Mouse (Mus musculus) megakaryocyte, embryonic 14.5 days (primary cell): ENCODE data around the gene Asap3. TPM values are rescaled to one million over a fixed set of nuclear protein-coding genes. Genes with fewer than 3 reads are reported as not detected.

ENCODE experiments used
- H3K27me3 ChIP-seq: replicated peaks from 2 replicates; pipeline ENCODE3; 2012; ENCODE audit warnings: inconsistent platforms
- H3K36me3 ChIP-seq: replicated peaks from 2 replicates; pipeline ENCODE3; 2012; ENCODE audit warnings: low read length, inconsistent platforms, mixed read lengths
- H3K4me1 ChIP-seq: 2 replicates; pipeline ENCODE4 v1.6.1; 2012; ENCODE audit warnings: inconsistent platforms
- H3K4me3 ChIP-seq: replicated peaks from 2 replicates; pipeline ENCODE3; 2012; ENCODE audit warnings: moderate library complexity, mild to moderate bottlenecking, inconsistent platforms
- H3K9me3 ChIP-seq: 2 replicates; pipeline ENCODE4 v1.6.1; 2012; ENCODE audit warnings: inconsistent platforms
- FLI1 ChIP-seq: IDR thresholded peaks from 2 replicates; pipeline ENCODE4 v1.6.1; 2012; ENCODE audit warnings: low read length, inconsistent platforms, mixed read lengths
- GATA1 ChIP-seq: IDR thresholded peaks from 3 replicates; pipeline ENCODE4 v1.6.1; 2012; ENCODE audit warnings: mixed read lengths, low read length, inconsistent platforms, borderline replicate concordance
- polyA plus RNA-seq: library from polyadenylated mRNA; stranded (reverse); fragments of >175 nt; gene quantifications from 2 replicates; pipeline ENCODE4 v1.2.3, GENCODE M21; 2012; ENCODE audit warnings: low replicate concordance; ENCODE audit not compliant: insufficient read depth

Gene Asap3
- polyA plus RNA-seq, 1 experiment: not detected

DNA sequence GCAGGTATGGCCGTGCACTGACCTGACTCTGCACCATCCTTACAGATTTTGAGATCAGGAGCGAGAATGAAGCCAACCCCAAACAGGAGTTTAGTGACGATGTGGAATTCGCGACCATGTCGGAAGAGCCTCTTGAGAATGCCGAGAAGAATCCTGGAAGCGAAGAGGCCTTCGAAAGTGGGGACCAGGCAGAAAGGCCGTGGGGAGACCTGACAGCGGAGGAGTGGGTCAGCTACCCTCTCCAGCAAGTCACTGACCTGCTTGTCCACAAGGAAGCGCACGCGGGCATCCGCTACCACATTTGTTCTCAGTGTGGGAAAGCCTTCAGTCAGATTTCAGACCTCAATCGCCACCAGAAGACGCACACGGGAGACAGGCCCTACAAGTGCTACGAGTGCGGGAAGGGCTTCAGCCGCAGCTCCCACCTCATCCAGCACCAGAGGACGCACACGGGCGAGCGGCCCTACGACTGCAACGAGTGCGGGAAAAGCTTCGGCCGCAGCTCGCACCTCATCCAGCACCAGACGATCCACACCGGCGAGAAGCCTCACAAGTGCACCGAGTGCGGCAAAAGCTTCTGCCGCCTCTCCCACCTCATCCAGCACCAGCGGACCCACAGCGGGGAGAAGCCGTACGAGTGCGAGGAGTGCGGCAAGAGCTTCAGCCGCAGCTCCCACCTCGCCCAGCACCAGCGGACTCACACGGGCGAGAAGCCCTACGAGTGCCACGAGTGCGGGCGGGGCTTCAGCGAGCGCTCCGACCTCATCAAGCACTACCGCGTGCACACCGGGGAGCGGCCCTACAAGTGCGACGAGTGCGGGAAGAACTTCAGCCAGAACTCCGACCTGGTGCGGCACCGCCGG lies 84.0 kb downstream of the Asap3 start:
- Histone ChIP-seq H3K4me1 (peaks cover 14% of the 10 kb centered on the region), H3K27me3 (no peaks in the 10 kb centered on the region), H3K9me3 (peaks cover 17% of the 10 kb centered on the region), H3K4me3 (no peak overlapping the region), H3K36me3 (peaks cover 74% of the 10 kb centered on the region)
- no peak for TF ChIP-seq GATA1
- no peak for TF ChIP-seq FLI1

DNA sequence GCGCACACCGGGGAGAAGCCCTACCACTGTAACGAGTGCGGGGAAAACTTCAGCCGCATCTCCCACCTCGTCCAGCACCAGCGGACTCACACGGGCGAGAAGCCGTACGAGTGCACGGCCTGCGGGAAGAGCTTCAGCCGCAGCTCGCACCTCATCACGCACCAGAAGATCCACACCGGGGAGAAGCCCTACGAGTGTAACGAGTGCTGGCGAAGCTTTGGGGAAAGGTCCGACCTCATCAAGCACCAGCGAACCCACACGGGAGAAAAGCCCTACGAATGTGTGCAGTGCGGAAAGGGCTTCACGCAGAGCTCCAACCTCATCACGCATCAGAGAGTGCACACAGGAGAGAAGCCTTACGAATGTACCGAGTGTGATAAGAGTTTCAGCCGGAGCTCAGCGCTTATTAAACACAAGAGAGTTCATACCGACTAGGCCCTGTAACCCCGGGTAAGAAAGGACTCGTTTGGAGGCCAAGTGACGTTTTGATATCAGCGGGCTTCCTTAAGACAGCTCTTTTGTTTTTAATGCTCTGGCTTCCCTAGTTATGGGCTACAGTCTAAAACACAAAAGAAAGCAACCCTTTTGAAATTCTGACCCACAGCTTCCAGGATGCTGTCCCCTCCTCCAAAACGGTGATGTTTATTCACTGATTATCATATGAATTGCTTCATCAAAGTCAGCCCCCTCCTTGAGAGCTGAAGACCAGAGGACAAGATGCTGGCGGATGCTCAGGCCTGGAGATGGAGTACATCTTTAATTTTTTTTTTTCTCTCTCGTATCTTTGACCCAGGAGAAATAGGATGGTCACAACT lies 84.8 kb downstream of the Asap3 start:
- Histone ChIP-seq H3K4me3 (peak overlapping the region; percentile 15), H3K4me1 (peaks cover 16% of the 10 kb centered on the region), H3K27me3 (no peaks in the 10 kb centered on the region), H3K36me3 (peaks cover 74% of the 10 kb centered on the region), H3K9me3 (peaks cover 17% of the 10 kb centered on the region)
- TF ChIP-seq FLI1 (no peak), GATA1 (no peak)

DNA sequence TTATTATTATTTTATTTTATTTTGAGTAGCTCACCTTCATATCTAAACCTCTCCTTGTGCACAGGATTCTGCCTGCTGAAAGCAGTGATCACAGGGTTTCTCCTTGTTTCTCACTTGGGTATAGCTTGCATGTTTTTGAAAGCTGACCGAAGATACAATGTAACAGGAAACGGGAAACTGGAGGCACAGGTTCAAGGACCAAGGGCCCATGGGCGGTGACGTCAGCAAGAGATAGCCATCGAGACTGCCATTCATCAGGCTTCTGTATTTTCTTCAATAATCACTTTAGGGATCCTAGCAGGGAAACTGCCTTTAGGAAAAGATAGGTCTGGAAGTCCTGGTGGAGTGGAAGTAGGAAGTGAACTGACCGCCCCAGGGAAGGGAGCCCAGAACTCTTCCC lies 85.5 kb downstream of the Asap3 start:
- H3K9me3 ChIP-seq: peaks cover 17% of the 10 kb centered on the region
- peaks cover 74% of the 10 kb centered on the region for H3K36me3 ChIP-seq
- H3K4me3 ChIP-seq: no peak overlapping the region
- no peaks in the 10 kb centered on the region for H3K27me3 ChIP-seq
- TF ChIP-seq FLI1 (no peak), GATA1 (no peak)
- H3K4me1 ChIP-seq: peaks cover 13% of the 10 kb centered on the region

Other genes with a start within 250 kb of the Asap3 start
- gene Gale, start 242.6 kb upstream of the Asap3 start, polyA plus RNA-seq: 71.2 and 91.8 TPM in 2 replicates
- 295 and 453 TPM in 2 replicates for gene Lypla2, start 233.7 kb upstream of the Asap3 start, polyA plus RNA-seq
- 41.3 and 62.6 TPM in 2 replicates for gene Pithd1, start 219.1 kb upstream of the Asap3 start, polyA plus RNA-seq
- gene Eloa, start 184.6 kb upstream of the Asap3 start, polyA plus RNA-seq: 3.7 and 4.5 TPM in 2 replicates
- 414 and 1,524 TPM in 2 replicates for gene Rpl11, start 152.9 kb upstream of the Asap3 start, polyA plus RNA-seq
- 13.8 TPM in 1 of 2 replicates, not detected in the other for gene Id3, start 62.9 kb upstream of the Asap3 start, polyA plus RNA-seq
- 10.5 and 25.7 TPM in 2 replicates for gene E2f2, start 34.0 kb upstream of the Asap3 start, polyA plus RNA-seq
- gene Tcea3, start 41.4 kb downstream of the Asap3 start, polyA plus RNA-seq: not detected in 2 replicates
- 1.9 and 3.7 TPM in 2 replicates for gene Zfp46, start 78.3 kb downstream of the Asap3 start, polyA plus RNA-seq
- 3.7 and 29.8 TPM in 2 replicates for gene Hnrnpr, start 104.6 kb downstream of the Asap3 start, polyA plus RNA-seq
- gene Htr1d, start 217.2 kb downstream of the Asap3 start, polyA plus RNA-seq: not detected in 2 replicates